Mouse (Mus musculus): ENCODE results near the gene Jarid2.

Jarid2 gene

DNA sequence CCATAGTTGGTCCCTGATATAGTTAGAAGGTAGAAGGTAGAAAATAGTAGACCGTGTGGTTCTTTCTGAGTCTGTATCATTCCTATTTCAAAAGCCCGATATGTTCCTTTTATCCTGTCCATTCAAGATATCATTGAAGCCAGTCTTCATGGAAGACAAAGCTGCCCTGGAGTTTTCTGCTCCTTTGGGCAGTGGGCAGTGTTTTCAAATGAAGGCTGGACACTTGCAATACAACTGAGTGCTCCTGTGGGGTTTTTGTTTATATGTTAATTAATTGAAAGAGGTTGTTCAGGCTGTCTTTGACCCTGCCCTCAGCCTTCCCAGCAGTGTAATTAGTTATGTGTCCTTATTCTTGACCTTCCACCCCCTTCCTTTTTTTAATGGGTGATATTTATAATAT, 122.2 kb downstream of the Jarid2 start:
- DNase-seq, result no peak

DNA sequence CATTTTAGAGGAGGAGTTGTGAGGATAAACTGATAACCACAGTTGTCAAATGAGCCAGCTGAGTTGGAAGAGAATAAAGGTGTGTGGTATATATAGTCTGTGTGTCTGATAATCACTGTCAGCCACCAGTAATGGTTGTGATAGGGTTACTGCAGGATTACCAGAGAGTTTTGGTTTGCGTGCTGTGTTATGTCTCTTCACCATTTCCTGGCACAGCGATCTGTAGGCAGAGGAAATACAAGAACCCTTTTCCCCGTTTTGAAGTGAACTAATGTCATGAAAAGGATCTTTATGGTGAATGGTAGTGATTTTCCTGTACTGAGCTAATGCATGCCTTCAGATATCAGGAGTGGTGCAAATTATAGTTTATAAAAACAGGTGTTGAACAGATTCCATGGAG, 122.8 kb downstream of the Jarid2 start:
- DNase-seq, result no peak

- no peak for DNase-seq
These were observed 136.3 kb downstream of the Jarid2 start for GRCm38 (mm10) chr13:44865566-44865965.

DNA sequence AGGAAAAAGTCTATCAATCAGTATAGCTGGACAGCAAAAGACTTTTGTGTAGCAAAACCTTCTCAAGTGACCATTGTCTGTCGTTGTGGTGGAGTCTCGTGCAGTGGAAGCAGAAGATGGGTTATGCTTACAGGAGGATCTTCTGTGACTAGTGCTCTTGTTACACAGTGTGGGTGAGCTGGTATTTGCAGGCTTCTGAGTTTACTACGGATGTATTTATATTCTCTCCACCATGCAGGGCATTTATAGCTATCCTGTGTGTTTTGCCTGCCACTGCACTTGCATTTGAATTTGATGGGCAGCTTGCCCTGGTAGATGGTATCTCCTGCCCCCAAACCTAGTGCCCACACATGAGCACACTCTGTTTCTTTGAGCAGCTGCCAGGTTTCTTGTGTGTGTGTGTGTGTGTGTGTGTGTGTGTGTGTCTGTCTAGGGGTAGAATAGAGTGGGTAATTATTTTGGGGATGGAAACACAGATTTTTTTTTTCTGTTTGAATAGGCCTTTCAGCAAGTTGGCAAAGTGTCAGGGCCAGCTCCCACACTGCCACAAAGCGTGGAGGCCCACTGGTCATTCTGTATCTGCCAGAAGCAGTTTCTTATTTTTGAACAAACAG, 138.9 kb downstream of the Jarid2 start:
- DNase-seq, result peak; percentile 18

- DNase-seq, result peak; percentile 100
These were observed 140.3 kb downstream of the Jarid2 start for GRCm38 (mm10) chr13:44869418-44870119.

- no peak for DNase-seq
These were observed 147.5 kb downstream of the Jarid2 start for GRCm38 (mm10) chr13:44876799-44877198.

DNA sequence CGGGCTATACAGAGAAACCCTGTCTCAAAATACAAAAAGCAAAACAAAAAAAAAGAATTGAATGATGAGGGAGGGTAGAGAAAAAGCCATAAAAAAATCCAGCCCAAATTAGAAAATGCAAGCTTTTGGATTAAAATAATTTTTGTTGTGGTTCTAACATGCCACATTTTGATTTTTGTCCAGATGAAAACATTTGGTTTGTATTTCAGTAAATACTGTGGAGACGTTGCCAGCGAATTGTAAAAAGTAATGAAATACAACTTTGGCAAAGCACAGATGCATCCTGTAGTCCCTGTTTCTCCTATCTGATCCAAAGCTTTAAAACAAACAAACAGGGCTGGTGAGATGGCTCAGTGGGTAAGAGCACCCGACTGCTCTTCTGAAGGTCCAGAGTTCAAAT, 151.7 kb downstream of the Jarid2 start:
- DNase-seq, result no peak

DNA sequence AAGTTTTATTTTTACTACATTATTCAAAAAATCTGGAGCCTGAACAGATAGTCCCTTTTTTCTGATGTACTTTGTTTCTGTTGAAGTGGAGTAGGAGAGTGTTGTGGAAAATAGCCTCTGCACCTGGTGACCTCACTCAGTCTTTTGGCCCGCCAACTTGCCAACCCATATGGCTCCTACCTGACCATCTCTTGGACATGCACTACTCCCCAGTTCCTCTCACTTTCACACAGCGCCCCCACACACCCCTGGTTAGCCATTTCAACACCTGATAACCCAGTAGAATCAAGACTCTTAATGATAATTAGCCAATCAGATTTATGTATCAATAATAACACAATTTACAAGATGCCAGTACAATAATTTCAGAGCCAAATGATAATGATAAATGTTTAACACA, 156.9 kb downstream of the Jarid2 start:
- no peak for DNase-seq

DNA sequence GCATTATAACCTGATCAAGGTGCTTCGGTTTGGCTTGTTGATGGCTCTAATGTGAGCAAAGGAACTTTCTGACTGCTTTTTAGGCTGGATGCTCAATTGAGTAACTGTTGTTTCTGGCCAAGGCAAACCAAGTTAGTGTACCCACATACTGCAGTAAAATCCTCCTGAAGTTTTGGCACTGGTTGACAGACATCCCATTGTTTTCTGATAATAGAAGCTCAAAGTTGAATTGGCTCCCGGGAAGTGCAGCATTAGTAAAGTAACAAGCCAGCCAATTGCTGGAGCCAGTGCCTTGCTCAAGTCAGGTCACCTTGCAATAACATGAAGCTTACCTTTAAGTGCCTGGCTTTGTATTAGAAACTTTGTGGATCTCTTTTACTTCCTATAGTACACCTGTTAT, 161.3 kb downstream of the Jarid2 start:
- DNase-seq, result no peak

DNA sequence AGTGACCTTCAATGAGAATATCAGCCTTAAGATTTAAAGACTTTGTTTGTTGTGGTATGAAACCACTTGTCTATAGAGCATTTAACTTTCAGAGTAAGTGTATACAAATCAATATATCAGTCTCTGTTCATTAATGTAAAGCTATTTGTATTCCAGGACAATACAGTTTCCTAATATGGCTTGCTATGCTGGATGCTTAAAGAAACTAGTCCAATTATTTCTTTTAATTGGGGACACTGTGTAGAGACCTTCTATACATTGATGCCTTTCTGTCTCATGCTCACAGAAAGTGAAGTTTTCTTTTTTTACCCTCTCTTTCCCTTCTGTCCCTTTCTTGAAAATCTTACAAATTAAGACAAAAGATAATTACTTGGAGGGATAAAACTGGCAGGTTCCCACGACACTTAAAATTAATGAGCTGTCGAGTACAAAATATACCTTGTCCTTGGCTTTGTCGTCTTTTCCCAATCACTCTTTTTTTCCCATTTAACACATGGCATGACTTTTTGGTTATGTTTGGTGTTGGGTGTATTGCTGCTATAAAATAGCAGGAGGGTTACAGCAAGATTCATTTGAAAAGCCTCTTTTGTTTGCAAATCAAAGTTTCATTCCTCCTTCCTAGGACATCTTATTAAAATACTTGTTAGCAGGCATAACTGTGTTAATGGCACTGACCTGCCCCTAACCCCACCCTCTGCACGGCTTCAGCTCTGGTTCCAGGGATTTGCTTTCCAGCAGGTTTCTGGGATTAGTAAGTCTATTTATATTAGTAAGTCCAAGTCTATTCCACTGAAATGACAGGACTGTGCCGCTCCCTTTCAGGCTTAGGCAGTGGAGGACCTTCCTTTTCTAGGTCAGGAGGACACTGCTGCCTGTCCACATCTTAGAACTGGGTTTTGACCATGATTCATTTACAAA, 162.8 kb downstream of the Jarid2 start:
- no peak for DNase-seq

GRCm38 (mm10) chr13:44896211-44896610, 166.9 kb downstream of the Jarid2 start:
- DNase-seq, result no peak

- no peak for DNase-seq
These were observed 173.0 kb downstream of the Jarid2 start for GRCm38 (mm10) chr13:44902299-44902698.

GRCm38 (mm10) chr13:44903416-44903815, 174.1 kb downstream of the Jarid2 start:
- DNase-seq, result no peak

DNA sequence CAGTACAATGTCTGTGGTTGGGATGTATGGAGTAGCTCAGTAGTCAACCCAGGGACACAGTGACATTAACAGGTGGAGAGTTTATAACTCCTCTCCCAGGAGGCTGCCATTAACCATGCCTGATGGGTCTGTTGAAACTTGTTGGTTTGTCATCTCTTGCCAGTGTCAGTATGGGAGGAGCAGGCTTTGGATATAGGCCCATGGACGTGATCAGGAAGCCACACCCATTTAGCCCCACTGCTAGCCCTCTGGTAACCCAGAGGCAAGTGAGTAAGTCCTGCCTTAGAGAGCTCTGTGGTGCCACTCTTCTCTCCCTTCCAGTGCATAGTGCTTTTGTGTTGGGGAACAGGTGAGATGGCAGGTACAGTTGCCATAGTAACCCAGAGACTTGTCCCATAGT, 175.0 kb downstream of the Jarid2 start:
- DNase-seq, result no peak

- DNase-seq, result peak; percentile 63
These were observed 176.9 kb downstream of the Jarid2 start for GRCm38 (mm10) chr13:44906141-44906540.

DNA sequence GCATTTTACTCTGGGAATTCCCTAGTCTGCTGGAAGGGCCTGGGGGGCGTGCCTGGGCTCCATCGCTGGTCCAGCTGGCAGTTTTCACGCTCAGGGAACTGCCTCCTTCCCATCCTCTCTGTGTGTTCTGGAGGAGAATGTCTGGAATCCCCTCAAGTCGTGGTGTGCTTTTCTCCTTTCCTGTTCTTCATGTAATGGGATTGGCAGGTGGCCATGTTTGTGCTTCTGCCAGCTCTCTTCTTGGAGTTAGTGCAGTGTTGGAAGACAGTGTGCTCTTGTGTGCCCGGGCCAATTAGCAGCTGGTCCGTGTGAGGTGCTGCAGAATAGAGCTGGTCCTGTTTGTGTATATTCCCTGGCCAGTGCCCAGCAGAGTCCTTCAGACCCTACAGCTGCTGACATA, 178.4 kb downstream of the Jarid2 start:
- DNase-seq, result peak; percentile 89

DNA sequence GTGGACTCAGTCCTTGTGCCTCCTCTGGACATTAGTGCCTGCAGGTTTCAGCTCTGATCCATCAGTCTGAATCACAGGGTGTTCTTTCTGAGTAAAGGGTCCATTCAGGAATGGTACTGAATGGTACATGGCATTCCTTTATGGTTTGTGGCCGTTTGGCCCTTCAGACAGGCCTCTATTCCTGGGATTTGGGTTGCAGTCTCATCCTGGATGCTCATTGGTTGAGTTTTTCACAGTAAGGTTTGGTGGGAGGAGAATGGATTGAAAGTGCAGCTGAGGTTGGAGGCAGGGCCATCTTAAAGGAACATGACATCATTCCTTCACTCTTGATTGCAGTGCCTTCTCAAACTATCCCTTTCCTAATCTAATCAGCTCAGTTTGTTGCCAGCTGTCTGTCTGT, 179.5 kb downstream of the Jarid2 start:
- DNase-seq, result no peak

- DNase-seq, result peak; percentile 73
These were observed 183.6 kb downstream of the Jarid2 start for GRCm38 (mm10) chr13:44912851-44913250.

- peak; percentile 70 for DNase-seq
These were observed 184.3 kb downstream of the Jarid2 start for GRCm38 (mm10) chr13:44913560-44913959.

DNA sequence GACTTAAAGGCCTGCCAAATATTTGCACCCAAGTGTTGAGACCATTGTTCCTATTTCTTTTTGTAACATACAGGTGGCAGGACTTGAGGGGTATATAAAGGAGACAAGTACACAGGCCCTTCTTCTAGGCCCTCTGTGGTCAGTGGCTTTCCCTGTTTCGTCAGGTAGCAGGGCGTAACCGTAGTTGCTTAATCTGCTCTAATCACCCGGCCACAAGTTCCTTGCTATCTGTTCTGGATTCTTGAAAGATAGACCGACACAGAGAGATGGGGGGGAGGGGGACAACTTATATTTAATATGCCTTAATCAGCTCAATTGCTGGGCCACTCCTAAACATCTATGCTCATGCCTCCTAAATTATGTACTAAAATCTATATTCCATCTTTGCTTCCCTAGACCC, 186.1 kb downstream of the Jarid2 start:
- DNase-seq, result no peak

GRCm38 (mm10) chr13:44915945-44916344, 186.7 kb downstream of the Jarid2 start:
- DNase-seq, result peak; percentile 51

DNA sequence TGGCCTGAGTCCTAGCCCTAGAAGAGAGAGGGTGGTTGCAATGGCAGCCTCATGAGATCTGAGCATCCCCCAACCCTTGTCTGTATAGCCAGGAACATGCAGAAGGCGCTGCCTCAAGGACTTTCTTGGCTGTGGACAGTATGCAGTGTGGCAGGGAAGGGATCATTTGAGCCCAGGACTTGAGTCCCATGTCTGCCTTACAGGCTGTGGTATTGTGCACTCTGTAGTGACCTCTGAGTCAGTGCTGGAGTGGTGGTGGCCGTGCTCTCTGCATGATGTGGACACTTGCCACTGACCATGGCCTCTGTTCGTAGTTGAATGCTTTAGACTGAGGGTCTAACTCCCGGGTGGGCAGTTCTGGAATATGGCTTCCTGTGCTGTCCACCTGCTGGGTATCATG, 187.9 kb downstream of the Jarid2 start:
- no peak for DNase-seq

DNA sequence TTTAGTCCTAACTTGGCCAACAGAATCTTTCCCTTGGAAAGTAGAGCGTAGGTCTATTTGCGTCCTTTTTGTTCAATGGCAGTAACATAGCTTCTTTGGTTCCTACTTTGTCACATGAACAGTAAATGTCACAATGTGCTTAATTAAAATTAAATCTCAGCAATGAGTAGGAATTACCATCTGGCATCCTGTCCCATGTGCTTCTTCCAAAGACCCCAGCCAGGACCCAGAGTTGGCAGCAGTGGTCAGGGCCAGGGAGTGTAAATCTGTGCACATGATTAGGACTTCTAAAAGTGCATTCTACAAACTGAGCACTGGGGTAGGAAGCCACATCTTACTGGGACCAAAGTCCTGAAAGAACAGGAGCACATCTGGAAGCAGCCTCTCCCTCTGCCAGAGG, 189.0 kb downstream of the Jarid2 start:
- no peak for DNase-seq

GRCm38 (mm10) chr13:44921095-44921494, 191.8 kb downstream of the Jarid2 start:
- no peak for DNase-seq
